Mouse (Mus musculus) forebrain, embryonic 14.5 days (tissue): ENCODE measurements at regions not wholly inside any gene's neighbourhood (a gene's known extent, or its start where the extent isn't known, plus 50 kb on each side); places are given as distances from the start of the nearest gene placed in this dataset.

Experiments used
- ATAC-seq: fragments of 200-750 bp; cut with Nextera tagmentation; 2 replicates; pipeline ENCODE4 v1.8.0; 2017; ENCODE audit warnings: mild to moderate bottlenecking, moderate library complexity
- DNase-seq: peaks from one replicate; pipeline ENCODE4 v3.0.0-alpha.2; 2015; ENCODE audit warnings: low spot score
- H3K27ac ChIP-seq: fragments of 300-500 bp; sonication (generic); 2 replicates; pipeline ENCODE4 v1.5.1; 2014; ENCODE audit warnings: low read depth, mild to moderate bottlenecking, control low read depth, low read length, moderate library complexity
- H3K27me3 ChIP-seq: fragments of 300-500 bp; sonication (generic); replicated peaks from 2 replicates; pipeline ENCODE4 v1.6.1; 2014; ENCODE audit warnings: low read length, control low read depth, mixed read lengths; ENCODE audit not compliant: control insufficient read depth, insufficient read depth
- H3K36me3 ChIP-seq: fragments of 300-500 bp; sonication (generic); 2 replicates; pipeline ENCODE4 v1.6.1; 2014; ENCODE audit warnings: low read length, control low read depth; ENCODE audit not compliant: control insufficient read depth, insufficient read depth
- H3K4me1 ChIP-seq: fragments of 300-500 bp; sonication (generic); 2 replicates; pipeline ENCODE4 v1.6.1; 2014; ENCODE audit warnings: antibody characterized with exemption, low read length, control low read depth; ENCODE audit not compliant: control insufficient read depth, insufficient read depth
- H3K4me2 ChIP-seq: fragments of 300-500 bp; sonication (generic); 2 replicates; pipeline ENCODE4 v1.6.1; 2014; ENCODE audit warnings: mild to moderate bottlenecking, control low read depth, low read length
- H3K4me3 ChIP-seq: fragments of 300-500 bp; sonication (generic); 2 replicates; pipeline ENCODE4 v1.5.1; 2014; ENCODE audit warnings: low read depth, low read length, control low read depth
- H3K9ac ChIP-seq: fragments of 300-500 bp; sonication (generic); 2 replicates; pipeline ENCODE4 v1.6.1; 2014; ENCODE audit warnings: mild to moderate bottlenecking, low read length, control low read depth, moderate library complexity
- H3K9me3 ChIP-seq: fragments of 300-500 bp; sonication (generic); replicated peaks from 2 replicates; pipeline ENCODE4 v1.6.1; 2016; ENCODE audit warnings: low read length, control low read depth, mixed read lengths; ENCODE audit not compliant: control insufficient read depth
- WGBS: fragments of 180-500 bp; shearing (Covaris S2); extraction: QIAGEN DNeasy Blood & Tissue Kit; methylation state at CpG from one replicate; pipeline ENCODE4 v1.1.7; 2014; 5-methylcytosine and 5-hydroxymethylcytosine counted together

DNA sequence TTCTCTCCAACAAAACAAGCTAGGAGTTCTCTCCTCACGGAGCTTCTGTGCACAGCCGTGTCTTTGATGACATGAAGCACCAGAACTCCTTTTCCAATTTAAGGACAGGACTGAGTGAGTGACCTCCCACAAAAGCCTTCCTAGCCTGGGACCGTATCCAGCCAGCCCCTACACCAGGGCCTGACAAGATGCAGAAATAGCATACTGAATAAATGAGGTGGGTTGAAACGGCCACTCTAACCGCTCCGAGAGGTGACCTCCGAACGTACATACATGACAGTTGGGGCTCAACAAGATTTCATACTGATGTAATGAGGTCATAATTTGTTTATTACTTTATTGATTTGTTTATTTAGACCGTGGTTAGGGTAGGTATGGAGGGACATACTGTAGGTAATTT, 101.9 kb upstream of the Mrps22 start:
- no peak overlapping the region for H3K4me2 ChIP-seq
- H3K4me3 ChIP-seq = no peak overlapping the region
- H3K27ac ChIP-seq = no peak overlapping the region
- DNase-seq (no peak), ATAC-seq (no peak)
- 80% methylated on average over 9 of the region's 9 CpGs for WGBS
- H3K4me1 ChIP-seq = no peaks in the 10 kb centered on the region
- no peaks in the 10 kb centered on the region for H3K27me3 ChIP-seq
- no peaks in the 10 kb centered on the region for H3K36me3 ChIP-seq
- H3K9me3 ChIP-seq = no peaks in the 10 kb centered on the region
- no peak overlapping the region for H3K9ac ChIP-seq

DNA sequence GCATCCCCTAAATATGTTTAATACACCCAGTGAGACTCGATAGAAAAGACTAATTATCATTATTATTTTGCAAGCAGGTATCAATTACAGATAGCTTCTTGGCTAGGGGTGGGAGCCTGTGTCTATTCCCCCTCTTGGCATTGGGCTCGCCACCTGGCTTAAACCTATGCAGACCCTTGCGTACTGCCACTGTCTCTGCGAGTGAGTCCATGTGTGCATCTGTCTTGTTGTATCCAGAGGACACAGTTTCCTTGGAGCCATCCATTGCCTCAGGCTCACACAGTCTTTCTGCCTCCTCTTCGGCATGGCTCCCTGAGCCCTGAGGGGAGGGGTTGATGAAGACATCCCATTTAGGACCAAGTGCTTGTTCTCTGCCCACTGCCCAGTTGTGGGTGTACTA, 99.1 kb upstream of the Mrps22 start:
- no peaks in the 10 kb centered on the region for H3K36me3 ChIP-seq
- DNase-seq (no peak), ATAC-seq (no peak)
- no peaks in the 10 kb centered on the region for H3K27me3 ChIP-seq
- no peaks in the 10 kb centered on the region for H3K9me3 ChIP-seq
- H3K9ac ChIP-seq = no peak overlapping the region
- H3K4me1 ChIP-seq = no peaks in the 10 kb centered on the region
- H3K4me2 ChIP-seq = no peak overlapping the region
- no peak overlapping the region for H3K27ac ChIP-seq
- 88% methylated on average over 5 of the region's 5 CpGs for WGBS
- no peak overlapping the region for H3K4me3 ChIP-seq

- DNase-seq (no peak), ATAC-seq (no peak)
- WGBS = 39% methylated on average over 7 of the region's 7 CpGs
Observed at GRCm38 (mm10) chr9:98697155-98697554, 95.7 kb upstream of the Mrps22 start.

GRCm38 (mm10) chr9:98695035-98695434, 93.6 kb upstream of the Mrps22 start:
- ATAC-seq (no peak), DNase-seq (no peak)
- H3K9me3 ChIP-seq = no peaks in the 10 kb centered on the region
- no peak overlapping the region for H3K27ac ChIP-seq
- no peak overlapping the region for H3K4me2 ChIP-seq
- no peak overlapping the region for H3K4me3 ChIP-seq
- no peak overlapping the region for H3K9ac ChIP-seq
- WGBS = 70% methylated on average over 10 of the region's 10 CpGs
- H3K36me3 ChIP-seq = no peaks in the 10 kb centered on the region
- no peaks in the 10 kb centered on the region for H3K27me3 ChIP-seq
- no peaks in the 10 kb centered on the region for H3K4me1 ChIP-seq

More at GRCm38 (mm10) chr9:98697155-98697554, 95.7 kb upstream of the Mrps22 start:
- H3K9ac ChIP-seq = no peak overlapping the region
- H3K27me3 ChIP-seq = no peaks in the 10 kb centered on the region
- H3K4me2 ChIP-seq = no peak overlapping the region
- no peak overlapping the region for H3K27ac ChIP-seq
- H3K4me3 ChIP-seq = no peak overlapping the region
- H3K4me1 ChIP-seq = no peaks in the 10 kb centered on the region
- H3K36me3 ChIP-seq = no peaks in the 10 kb centered on the region
- no peaks in the 10 kb centered on the region for H3K9me3 ChIP-seq

GRCm38 (mm10) chr9:98690839-98691516, 89.5 kb upstream of the Mrps22 start:
- Histone ChIP-seq H3K36me3 (no peaks in the 10 kb centered on the region), H3K4me3 (no peak overlapping the region), H3K9ac (no peak overlapping the region), H3K27ac (no peak overlapping the region), H3K27me3 (no peaks in the 10 kb centered on the region), H3K9me3 (no peaks in the 10 kb centered on the region), H3K4me2 (no peak overlapping the region), H3K4me1 (no peaks in the 10 kb centered on the region)
- WGBS = 81% methylated on average over 14 of the region's 14 CpGs
- ATAC-seq = no peak
- peak; percentile 37 for DNase-seq

- Histone ChIP-seq H3K27ac (no peak overlapping the region), H3K4me1 (no peaks in the 10 kb centered on the region), H3K9me3 (no peaks in the 10 kb centered on the region), H3K4me2 (no peak overlapping the region), H3K27me3 (no peaks in the 10 kb centered on the region), H3K9ac (no peak overlapping the region), H3K4me3 (no peak overlapping the region), H3K36me3 (no peaks in the 10 kb centered on the region)
- ATAC-seq (no peak), DNase-seq (no peak)
- 88% methylated on average over 7 of the region's 7 CpGs for WGBS
Observed at GRCm38 (mm10) chr9:98685548-98685947, 84.1 kb upstream of the Mrps22 start.

DNA sequence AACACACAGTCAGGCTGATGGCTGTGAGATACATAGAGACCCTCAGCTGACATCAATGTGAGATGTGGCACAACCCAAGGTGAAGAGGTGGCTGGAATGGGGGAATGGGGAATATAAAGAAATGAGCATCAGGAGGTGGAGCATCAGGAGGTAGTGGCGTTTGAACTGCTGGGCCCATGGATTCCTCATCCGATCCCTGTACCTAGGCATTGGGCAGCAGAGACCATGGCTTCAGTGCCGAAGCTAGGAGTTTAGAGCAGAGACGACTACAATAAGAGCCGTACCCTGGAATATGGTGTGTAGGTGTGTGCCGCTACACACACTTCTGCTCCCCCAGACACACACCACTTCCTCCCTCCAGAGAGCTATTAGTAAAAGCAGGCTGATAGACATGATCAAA, 82.9 kb upstream of the Mrps22 start:
- no peaks in the 10 kb centered on the region for H3K36me3 ChIP-seq
- no peak overlapping the region for H3K27ac ChIP-seq
- no peak overlapping the region for H3K4me3 ChIP-seq
- H3K4me1 ChIP-seq = no peaks in the 10 kb centered on the region
- ATAC-seq = no peak
- no peak overlapping the region for H3K9ac ChIP-seq
- no peak overlapping the region for H3K4me2 ChIP-seq
- 86% methylated on average over 6 of the region's 6 CpGs for WGBS
- no peak for DNase-seq
- no peaks in the 10 kb centered on the region for H3K27me3 ChIP-seq
- no peaks in the 10 kb centered on the region for H3K9me3 ChIP-seq

DNA sequence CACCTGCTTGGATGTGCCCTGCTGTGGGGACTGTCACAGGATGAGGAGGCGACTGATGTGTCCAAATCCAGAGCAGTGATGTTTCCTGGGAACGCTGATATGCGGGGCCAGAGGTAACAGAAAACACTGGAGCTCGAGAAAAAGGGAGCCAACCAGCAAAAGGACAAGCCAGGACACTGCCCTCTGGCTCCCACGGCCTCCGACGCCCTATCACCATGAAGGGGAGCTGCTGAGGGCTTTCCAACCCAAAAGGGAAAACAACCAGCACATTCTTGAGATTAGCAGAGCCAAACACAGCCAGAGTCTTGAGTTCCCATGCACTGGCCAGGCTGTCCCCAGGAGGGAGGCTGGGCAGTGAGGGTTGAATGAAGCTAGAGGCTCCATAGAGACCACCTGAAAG, 74.2 kb upstream of the Mrps22 start:
- 84% methylated on average over 7 of the region's 7 CpGs for WGBS
- Histone ChIP-seq H3K9me3 (no peaks in the 10 kb centered on the region), H3K27ac (no peak overlapping the region), H3K4me3 (no peak overlapping the region), H3K9ac (no peak overlapping the region), H3K36me3 (no peaks in the 10 kb centered on the region), H3K4me1 (no peaks in the 10 kb centered on the region), H3K27me3 (no peaks in the 10 kb centered on the region), H3K4me2 (no peak overlapping the region)
- DNase-seq = no peak
- ATAC-seq = no peak

GRCm38 (mm10) chr9:98673461-98674114, 72.1 kb upstream of the Mrps22 start:
- ATAC-seq (no peak), DNase-seq (no peak)
- no peaks in the 10 kb centered on the region for H3K9me3 ChIP-seq
- no peaks in the 10 kb centered on the region for H3K27me3 ChIP-seq
- H3K27ac ChIP-seq = no peak overlapping the region
- 86% methylated on average over 13 of the region's 13 CpGs for WGBS
- H3K4me2 ChIP-seq = no peak overlapping the region
- H3K4me1 ChIP-seq = no peaks in the 10 kb centered on the region
- H3K4me3 ChIP-seq = no peak overlapping the region
- no peaks in the 10 kb centered on the region for H3K36me3 ChIP-seq
- no peak overlapping the region for H3K9ac ChIP-seq
